Mouse (Mus musculus) heart, adult 2 months (tissue): Measurements from ENCODE around the gene Apool. TPM values are rescaled to one million over a fixed set of nuclear protein-coding genes. Genes with fewer than 3 reads are reported as not detected.

Experiments
- DNase-seq, 2 experiments: peaks; one replicate each; pipeline ENCODE4 v3.0.0; 2021
- H3K27ac ChIP-seq: fragments of 200-600 bp; 2 replicates; pipeline ENCODE4 v1.8.1; 2022
- H3K27me3 ChIP-seq: fragments of 200-500 bp; 2 replicates; pipeline ENCODE4 v1.6.1; 2012; ENCODE audit warnings: mild to moderate bottlenecking, low read length, inconsistent platforms, mixed read lengths; ENCODE audit not compliant: control insufficient read depth, insufficient read depth
- H3K36me3 ChIP-seq: fragments of 200-500 bp; 2 replicates; pipeline ENCODE4 v1.6.1; 2012; ENCODE audit warnings: low read length, inconsistent platforms; ENCODE audit not compliant: control insufficient read depth, insufficient read depth
- H3K4me1 ChIP-seq: fragments of 200-500 bp; 2 replicates; pipeline ENCODE4 v1.6.1; 2011; ENCODE audit warnings: low read length; ENCODE audit not compliant: control insufficient read depth, insufficient read depth
- H3K4me3 ChIP-seq: fragments of 200-600 bp; 2 replicates; pipeline ENCODE4 v1.8.1; 2022
- H3K79me2 ChIP-seq: fragments of 200-500 bp; replicated peaks from 2 replicates; pipeline ENCODE4 v1.6.1; 2012; ENCODE audit warnings: mild to moderate bottlenecking, inconsistent platforms, low read length, moderate library complexity, mixed read lengths; ENCODE audit not compliant: control insufficient read depth, insufficient read depth
- H3K9ac ChIP-seq: fragments of 200-500 bp; 2 replicates; pipeline ENCODE4 v1.6.1; 2012; ENCODE audit warnings: low read depth, mild to moderate bottlenecking, control low read depth, inconsistent platforms, low read length, mixed read lengths
- CTCF ChIP-seq: fragments of 200-600 bp; IDR thresholded peaks from 2 replicates; pipeline ENCODE4 v1.8.1; 2022; ENCODE audit warnings: antibody characterized with exemption, mild to moderate bottlenecking, moderate library complexity
- EP300 ChIP-seq: fragments of 200-500 bp; IDR thresholded peaks from 2 replicates; pipeline ENCODE4 v1.6.1; 2011; ENCODE audit warnings: low read depth, low read length, control low read depth; ENCODE audit not compliant: insufficient read depth
- POLR2A ChIP-seq: fragments of 200-500 bp; IDR thresholded peaks from 2 replicates; pipeline ENCODE4 v1.6.1; 2011; ENCODE audit warnings: mild to moderate bottlenecking, low read depth, low read length, control low read depth; ENCODE audit not compliant: insufficient read depth
- WGBS: fragments of 180-500 bp; shearing (Covaris S2); methylation state at CpG from one replicate; pipeline ENCODE4 v1.1.7; 2018; 5-methylcytosine and 5-hydroxymethylcytosine counted together
- intact Hi-C: fragments of 180-260 bp; cut with DNase I; formaldehyde crosslinking; loops from one replicate; pipeline ENCODE4 v1.15.1; 2025
- long read RNA-seq: library from polyadenylated mRNA; stranded (forward); transcript quantifications from one replicate; pipeline ENCODE4 v2.0.0, GENCODE M21; 2021
- polyA plus RNA-seq: library from polyadenylated mRNA; depleted of rRNA; stranded (reverse); fragments of >200 nt; gene quantifications from 2 replicates; pipeline ENCODE4 v1.2.3, GENCODE M21; 2012; rRNA removed
- total RNA-seq, 2 experiments: library from RNA; stranded (reverse); gene quantifications; 2 replicates each; pipeline ENCODE4 v1.2.3; 2021

Apool gene
- total RNA-seq (10 to 100 TPM; 60.0 to 66.6 TPM), polyA plus RNA-seq (16.2 and 34.1 TPM in 2 replicates)
- long read RNA-seq, transcript Apool-201 (9 exons, 1,359 nt) = major isoform, 42 of 46 reads
- long read RNA-seq, partial matches to known transcripts = 4 of 46 reads
- long read RNA-seq, other reads (novel, unspliced or antisense) = 0 of 46 reads

GRCm38 (mm10) chrX:112310804-112311530 is at the start of gene Apool:
Apool (plus strand) TSS chrX:112311334.
- TF ChIP-seq EP300 (no peak), CTCF (no peak), POLR2A (no peak)
- peak; percentile 87 to 90 for DNase-seq
- H3K4me1 ChIP-seq = no peaks in the 10 kb centered on the region; the same call in 1 of the 2 replicates
- H3K4me3 ChIP-seq = peak within 1 kb of the TSS; percentile 67
- H3K36me3 ChIP-seq = no peaks in the 10 kb centered on the region
- no peaks in the 10 kb centered on the region for H3K79me2 ChIP-seq
- peak within 1 kb of the TSS; percentile 82 for H3K9ac ChIP-seq
- no peaks in the 10 kb centered on the region for H3K27me3 ChIP-seq
- WGBS = 24% methylated on average over 18 of the region's 18 CpGs
- intact Hi-C loops = no loop called here
- H3K27ac ChIP-seq = peak within 1 kb of the TSS; percentile 87

GRCm38 (mm10) chrX:112273550-112273949 is 37.6 kb upstream of the Apool start:
- intact Hi-C loops = no loop called here

GRCm38 (mm10) chrX:112311531-112311887 is 375 bp downstream of the Apool start:
- H3K79me2 ChIP-seq = no peaks in the 10 kb centered on the region
- H3K4me1 ChIP-seq = no peaks in the 10 kb centered on the region; the same call in 1 of the 2 replicates
- WGBS = 12% methylated on average over 12 of the region's 12 CpGs
- peak overlapping the region; percentile 82 for H3K9ac ChIP-seq
- no peaks in the 10 kb centered on the region for H3K27me3 ChIP-seq
- H3K36me3 ChIP-seq = no peaks in the 10 kb centered on the region
- TF ChIP-seq EP300 (no peak), POLR2A (no peak), CTCF (no peak)
- no peak for DNase-seq
- peak overlapping the region; percentile 67 for H3K4me3 ChIP-seq
- intact Hi-C loops = no loop called here
- peak overlapping the region; percentile 87 for H3K27ac ChIP-seq

More at GRCm38 (mm10) chrX:112273550-112273949, 37.6 kb upstream of the Apool start:
- H3K79me2 ChIP-seq = no peaks in the 10 kb centered on the region
- no peak overlapping the region for H3K9ac ChIP-seq
- no peak for DNase-seq
- 63% methylated on average over 1 of the region's 1 CpGs for WGBS
- no peaks in the 10 kb centered on the region for H3K4me1 ChIP-seq
- no peak for TF ChIP-seq EP300
- no peak for TF ChIP-seq POLR2A
- no peak for TF ChIP-seq CTCF
- H3K27ac ChIP-seq = no peak overlapping the region
- no peaks in the 10 kb centered on the region for H3K36me3 ChIP-seq
- H3K27me3 ChIP-seq = no peaks in the 10 kb centered on the region
- no peak overlapping the region for H3K4me3 ChIP-seq

- no peak for DNase-seq
- no peaks in the 10 kb centered on the region for H3K27me3 ChIP-seq
- H3K9ac ChIP-seq = no peak overlapping the region
- intact Hi-C loops = no loop called here
- TF ChIP-seq EP300 = no peak
- TF ChIP-seq POLR2A = no peak
- no peak for TF ChIP-seq CTCF
- no peaks in the 10 kb centered on the region; the same call in 1 of the 2 replicates for H3K4me1 ChIP-seq
- 25% methylated on average over 1 of the region's 1 CpGs for WGBS
- H3K27ac ChIP-seq = no peak overlapping the region; the same call in 1 of the 2 replicates
- no peaks in the 10 kb centered on the region for H3K79me2 ChIP-seq
- H3K36me3 ChIP-seq = no peaks in the 10 kb centered on the region
- H3K4me3 ChIP-seq = peak overlapping the region; percentile 67
These were observed 960 bp downstream of the Apool start for GRCm38 (mm10) chrX:112312094-112312493.

- H3K4me1 ChIP-seq = no peaks in the 10 kb centered on the region
- H3K36me3 ChIP-seq = no peaks in the 10 kb centered on the region
- H3K27me3 ChIP-seq = no peaks in the 10 kb centered on the region
- no peak for DNase-seq
- TF ChIP-seq EP300 (no peak), CTCF (no peak), POLR2A (no peak)
- no peaks in the 10 kb centered on the region for H3K79me2 ChIP-seq
- H3K27ac ChIP-seq = no peak overlapping the region
- H3K4me3 ChIP-seq = no peak overlapping the region
- no peak overlapping the region for H3K9ac ChIP-seq
- intact Hi-C loops = no loop called here
These were observed 9.1 kb downstream of the Apool start for GRCm38 (mm10) chrX:112320273-112320672.

GRCm38 (mm10) chrX:112339486-112339885 is 28.4 kb downstream of the Apool start:
- no peaks in the 10 kb centered on the region for H3K27me3 ChIP-seq
- TF ChIP-seq POLR2A = no peak
- no peak for TF ChIP-seq CTCF
- no peak for TF ChIP-seq EP300
- H3K4me1 ChIP-seq = no peaks in the 10 kb centered on the region; the same call in none of the 2 replicates
- 43% methylated on average over 3 of the region's 3 CpGs for WGBS
- H3K9ac ChIP-seq = no peak overlapping the region
- no peak overlapping the region for H3K27ac ChIP-seq
- no peaks in the 10 kb centered on the region for H3K79me2 ChIP-seq
- DNase-seq = no peak
- no peaks in the 10 kb centered on the region for H3K36me3 ChIP-seq
- no peak overlapping the region for H3K4me3 ChIP-seq
- intact Hi-C loops = no loop called here
